Mouse (Mus musculus) regulatory T cell (primary cell): ENCODE measurements around the gene Llph.

Experiments used
- in situ Hi-C: fragments of 300-600 bp; cut with MboI, MseI; formaldehyde crosslinking; loops from one replicate; pipeline ENCODE4 v1.15.1; 2025; ENCODE audit warnings: high pct_unique_total_duplicates

Gene Llph

GRCm38 (mm10) chr10:120273335-120273734, 46.5 kb downstream of the Llph start:
- in situ Hi-C loops, result no loop called here

- in situ Hi-C loops, result no loop called here
These were observed 52.7 kb downstream of the Llph start for GRCm38 (mm10) chr10:120279482-120280128.

GRCm38 (mm10) chr10:120280375-120280774, 53.5 kb downstream of the Llph start:
- in situ Hi-C loops, result no loop called here

GRCm38 (mm10) chr10:120281700-120282099, 54.8 kb downstream of the Llph start:
- in situ Hi-C loops, result no loop called here
